Mouse (Mus musculus) kidney, postnatal 36 days (tissue): ENCODE results near the gene Gm35315.
"Not testable (repeated sequence)": the region's sequence is repeated elsewhere in the genome, so short reads cannot be mapped to it uniquely, and the experiment has no call there.

ENCODE experiments used
- DNase-seq, 2 experiments: peaks; one replicate each; pipeline ENCODE4 v3.0.0; 2021 to 2022; ENCODE audit warnings: mixed read lengths in 2 of 2

The Gm35315 gene

GRCm38 (mm10) chr5:110100921-110101631, 6.9 kb upstream of the Gm35315 start:
- peak in 1 of 2 experiments; percentile 51 for DNase-seq

DNA sequence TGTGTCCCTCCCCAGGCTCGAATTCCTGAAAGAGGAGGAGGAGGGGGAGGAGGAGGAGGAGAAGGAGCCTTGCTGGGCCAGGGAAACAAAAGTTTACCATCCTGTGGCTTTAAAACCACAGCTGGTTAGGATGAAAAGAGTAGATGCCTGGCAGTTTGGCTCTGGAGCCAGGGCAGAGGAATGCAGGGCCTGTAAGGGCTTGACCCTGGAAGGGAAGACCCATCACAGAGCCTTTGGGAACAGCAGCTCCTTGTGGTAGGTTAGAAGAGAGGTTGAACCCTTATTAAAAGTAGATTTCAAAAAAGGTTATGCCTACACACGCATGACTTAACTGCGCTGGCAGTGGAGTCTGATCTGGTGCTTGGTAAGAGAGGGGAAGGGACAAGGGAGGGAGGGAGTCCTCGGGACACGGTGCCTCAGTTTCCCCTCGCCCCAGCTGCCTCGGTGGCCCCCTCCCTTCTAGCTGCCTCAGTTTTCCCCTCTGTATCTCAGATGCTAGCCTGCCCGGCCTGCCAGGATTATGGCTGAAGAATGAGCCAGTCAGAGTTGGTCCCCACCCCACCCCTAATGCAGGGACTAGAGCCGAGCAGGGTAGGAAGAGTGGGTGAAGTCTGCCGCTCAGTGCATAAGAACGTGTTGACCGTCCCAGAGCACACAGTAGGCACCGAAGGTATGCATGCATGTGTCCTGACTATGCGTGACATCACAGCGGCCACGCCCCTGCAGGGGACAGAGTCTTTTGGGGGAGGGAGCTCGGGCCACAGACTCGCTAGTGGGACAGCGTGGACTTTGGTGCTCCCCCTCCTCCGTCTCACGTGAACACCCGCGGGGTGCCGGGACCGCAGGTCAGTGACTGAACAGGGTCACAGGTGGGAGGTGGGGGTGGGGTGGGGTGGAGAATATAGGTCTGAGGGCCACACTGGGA, 5.7 kb upstream of the Gm35315 start, which contains the start of gene Plcxd1:
Gene Plcxd1 (plus strand): TSS at position 314 of the 925 bp plus-strand sequence.
- DNase-seq: peak; percentile 69 to 79

- DNase-seq: no peak
Observed at GRCm38 (mm10) chr5:110098991-110099477, 4.8 kb upstream of the Gm35315 start.

- DNase-seq: no peak
Observed at GRCm38 (mm10) chr5:110094847-110095213, 610 bp upstream of the Gm35315 start.

GRCm38 (mm10) chr5:110091546-110091945, 2.7 kb downstream of the Gm35315 start:
- peak in 1 of 2 experiments; percentile 29 for DNase-seq

DNA sequence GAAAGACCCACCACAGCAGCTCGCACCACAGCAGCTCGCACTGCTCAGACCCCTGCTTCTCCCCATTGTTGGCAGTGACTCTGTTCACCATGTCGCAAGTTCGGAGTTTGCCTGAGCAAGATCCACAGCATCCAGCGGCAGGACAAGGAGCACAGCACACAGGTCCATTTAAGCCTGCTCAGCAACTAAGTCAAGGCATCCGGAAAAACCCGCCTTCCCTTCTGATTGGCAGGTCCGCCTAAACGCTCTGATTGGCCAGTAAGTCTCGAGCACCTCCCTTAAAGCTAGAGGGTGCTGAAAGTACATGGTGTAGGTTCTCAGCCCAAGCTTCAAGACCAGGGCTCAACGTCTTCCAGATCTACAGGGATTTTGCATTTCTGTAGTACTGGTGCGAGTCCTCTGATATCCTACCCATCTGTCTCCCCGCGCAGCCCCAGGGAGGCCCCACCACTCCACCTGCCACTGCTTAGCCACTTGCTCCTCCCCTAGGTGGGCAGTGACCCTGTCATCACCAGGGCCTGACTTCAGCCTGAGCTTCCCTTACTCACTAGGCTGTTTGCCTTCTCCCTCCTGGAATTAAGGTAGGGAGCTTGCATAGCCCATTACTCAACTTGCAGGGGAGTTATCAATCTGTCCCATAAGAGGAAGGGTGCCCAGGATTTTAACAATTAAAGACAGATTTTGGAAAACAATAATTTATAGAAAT, 7.9 kb downstream of the Gm35315 start:
- DNase-seq: no peak

- no peak for DNase-seq
Observed at GRCm38 (mm10) chr5:110082961-110083360, 11.3 kb downstream of the Gm35315 start.

DNA sequence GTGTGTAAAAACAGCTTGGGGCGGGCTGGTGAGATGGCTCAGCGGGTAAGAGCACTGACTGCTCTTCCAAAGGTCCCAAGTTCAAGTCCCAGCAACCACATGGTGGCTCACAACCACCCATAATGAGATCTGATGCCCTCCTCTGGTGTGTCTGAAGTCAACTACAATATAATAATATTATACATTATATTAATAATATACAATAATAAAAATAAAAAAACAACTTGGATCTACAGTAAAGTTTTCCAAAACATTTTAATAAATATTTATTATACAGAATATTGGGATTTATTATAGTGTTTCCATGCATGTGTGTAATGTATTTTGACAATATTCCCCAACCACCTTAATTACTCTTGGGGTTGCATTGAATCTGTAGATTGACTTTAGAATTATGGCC, 21.8 kb downstream of the Gm35315 start, which contains the start of gene Gm17655:
Gene Gm17655 (minus strand): TSS at position 101 of the 400 bp plus-strand sequence.
- DNase-seq: not testable (repeated sequence)

DNA sequence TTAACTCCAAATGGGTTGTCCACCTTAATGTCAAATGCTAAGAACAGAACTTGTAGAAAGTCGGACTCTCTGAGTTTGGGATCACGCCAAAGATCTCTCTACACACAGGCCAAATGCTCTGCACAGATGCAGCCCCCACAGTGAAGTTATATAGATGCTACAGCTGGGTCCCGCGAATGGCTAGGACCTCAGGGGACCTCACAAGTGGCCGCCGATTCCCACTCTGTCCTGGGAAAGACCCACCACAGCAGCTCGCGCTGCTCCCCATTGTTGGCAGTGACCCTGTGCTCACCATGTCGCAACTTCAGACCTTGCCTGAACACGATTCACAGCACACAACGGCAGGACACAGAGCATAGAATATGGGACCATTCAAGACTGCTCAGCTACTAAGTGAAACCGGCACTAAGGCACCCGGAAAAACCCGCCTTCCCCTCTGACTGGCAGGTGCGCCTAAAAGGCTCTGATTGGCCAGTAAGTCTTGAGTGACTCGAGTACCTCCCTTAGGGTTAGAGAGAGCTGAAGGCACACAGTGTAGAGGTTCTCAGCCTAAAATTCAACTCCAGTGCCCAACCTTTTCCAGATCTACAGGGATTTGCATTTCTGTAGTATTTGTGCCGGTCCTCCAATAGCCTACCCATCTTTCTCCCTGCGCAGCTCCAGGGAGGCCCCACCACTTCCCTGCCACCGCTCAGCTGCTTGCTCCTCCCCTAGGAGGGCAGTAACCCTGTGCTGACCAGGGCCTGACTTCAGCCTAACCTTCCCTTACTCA, 36.4 kb downstream of the Gm35315 start:
- peak; percentile 91 to 92 for DNase-seq
